Mouse (Mus musculus): ENCODE data around the gene Agap3. TPM values are rescaled to one million over a fixed set of nuclear protein-coding genes. Genes with fewer than 3 reads are reported as not detected.

The Agap3 gene
- polyA plus RNA-seq, 1 experiment from 2014 or later: 46.5 TPM

DNA sequence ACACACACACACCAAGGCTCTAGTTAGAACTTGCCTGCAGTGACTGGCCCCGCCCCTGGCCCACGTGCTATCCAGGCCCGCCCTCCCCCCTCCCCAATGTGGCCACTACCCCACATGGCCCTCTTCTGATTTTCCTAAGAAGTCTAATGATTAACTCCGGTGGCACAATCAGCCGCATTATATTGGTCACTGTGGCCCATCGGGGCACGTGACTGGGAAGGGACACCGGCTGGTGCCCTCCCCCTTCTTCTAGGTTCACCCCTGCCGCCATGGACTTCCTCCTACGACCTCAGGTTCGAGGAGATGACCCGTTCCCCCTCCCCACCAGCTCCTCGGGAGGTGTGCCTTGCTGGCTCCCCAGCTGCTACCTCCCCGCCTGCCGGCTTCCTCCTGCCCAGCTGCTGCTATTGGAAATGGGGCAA lies 24.0 kb upstream of the Agap3 start:
- H3K4me3 ChIP-seq (ENCODE audit: low read depth, low read length): peak overlapping the region; percentile 20
- H3K4me2 ChIP-seq: peak overlapping the region; percentile 84
- WGBS: 14% methylated on average over 15 of the region's 15 CpGs
- ATAC-seq (ENCODE audit: insufficient read depth): no peak
- H3K27ac ChIP-seq (ENCODE audit: low read depth): peak overlapping the region; percentile 67
- no peaks in the 10 kb centered on the region for H3K9me3 ChIP-seq (ENCODE audit: low read depth, low read length)
- peaks cover 38% of the 10 kb centered on the region for H3K36me3 ChIP-seq (ENCODE audit: insufficient read depth)
- H3K27me3 ChIP-seq (ENCODE audit: insufficient read depth, low read length): no peaks in the 10 kb centered on the region
- H3K9ac ChIP-seq: no peak overlapping the region
- no peak for TF ChIP-seq CTCF (IDR thresholded peaks at IDR 0.05; ENCODE audit: low read depth)
- peak; percentile 66 for DNase-seq
- peaks cover 22% of the 10 kb centered on the region for H3K4me1 ChIP-seq (ENCODE audit: insufficient read depth)

DNA sequence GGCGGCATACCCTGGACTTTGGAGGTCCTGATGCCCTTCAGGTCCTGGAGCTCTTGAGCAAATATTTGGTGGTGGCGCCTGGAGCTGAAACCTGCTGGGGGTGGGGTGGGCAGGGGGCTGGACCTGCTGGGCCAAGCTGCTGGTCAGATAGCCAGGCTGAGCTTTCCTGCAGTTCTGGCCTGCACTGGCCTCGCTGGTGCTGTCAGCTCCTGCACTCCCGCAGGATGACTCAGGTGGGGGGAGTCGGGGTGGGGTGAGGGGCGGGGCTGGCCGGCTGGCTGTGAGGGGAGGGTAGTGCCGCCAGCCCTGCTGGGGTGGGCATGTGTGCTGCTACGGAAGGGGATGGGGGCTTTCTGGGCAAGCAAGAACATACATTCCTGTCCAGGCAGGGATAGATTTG lies 23.4 kb upstream of the Agap3 start:
- Histone ChIP-seq H3K27me3 (ENCODE audit: insufficient read depth, low read length) (no peaks in the 10 kb centered on the region), H3K36me3 (ENCODE audit: insufficient read depth) (peaks cover 43% of the 10 kb centered on the region), H3K4me2 (peak overlapping the region; percentile 84), H3K9me3 (ENCODE audit: low read depth, low read length) (no peaks in the 10 kb centered on the region), H3K27ac (ENCODE audit: low read depth) (peak overlapping the region; percentile 67; the same call in 1 of the 2 replicates), H3K4me1 (ENCODE audit: insufficient read depth) (peaks cover 22% of the 10 kb centered on the region), H3K4me3 (ENCODE audit: low read depth, low read length) (peak overlapping the region; percentile 20), H3K9ac (no peak overlapping the region)
- ATAC-seq (ENCODE audit: insufficient read depth) (no peak), DNase-seq (no peak)
- peak; percentile 19; the same call in 1 of the 2 replicates for TF ChIP-seq CTCF (IDR thresholded peaks at IDR 0.05; ENCODE audit: low read depth)
- WGBS: 20% methylated on average over 9 of the region's 9 CpGs

- Histone ChIP-seq H3K9ac (no peak overlapping the region), H3K27ac (ENCODE audit: low read depth) (no peak overlapping the region)
These were observed 18.0 kb upstream of the Agap3 start for GRCm38 (mm10) chr5:24433993-24434392.

DNA sequence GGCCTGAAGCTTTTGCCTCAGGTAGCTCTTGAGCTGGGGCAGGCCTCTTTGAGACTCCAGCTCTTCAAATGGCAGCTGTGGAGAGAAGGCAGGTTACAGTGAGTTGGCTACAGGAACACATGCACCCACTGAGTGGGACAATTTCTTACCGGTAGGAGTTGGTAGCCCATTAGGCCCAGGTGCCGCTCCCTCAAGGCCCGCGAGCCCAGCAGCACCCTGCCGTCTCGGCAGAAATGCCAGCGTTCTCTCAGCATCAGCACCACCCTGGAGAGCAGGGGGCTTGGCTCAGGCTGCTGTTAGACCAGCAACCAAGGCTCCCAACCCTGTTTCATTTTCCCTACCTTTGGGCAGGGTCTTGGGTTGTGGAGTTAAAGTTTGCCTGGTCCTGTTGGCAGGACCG lies 10.8 kb upstream of the Agap3 start:
- Histone ChIP-seq H3K27ac (ENCODE audit: low read depth) (no peak overlapping the region), H3K9me3 (ENCODE audit: low read depth, low read length) (no peaks in the 10 kb centered on the region), H3K36me3 (ENCODE audit: insufficient read depth) (peaks cover 65% of the 10 kb centered on the region), H3K4me2 (no peak overlapping the region), H3K9ac (no peak overlapping the region), H3K4me1 (ENCODE audit: insufficient read depth) (peaks cover 14% of the 10 kb centered on the region; the same call in 1 of the 2 replicates), H3K27me3 (ENCODE audit: insufficient read depth, low read length) (no peaks in the 10 kb centered on the region), H3K4me3 (ENCODE audit: low read depth, low read length) (no peak overlapping the region)
- no peak for ATAC-seq (ENCODE audit: insufficient read depth)
- 90% methylated on average over 8 of the region's 8 CpGs for WGBS
- no peak for DNase-seq
- TF ChIP-seq CTCF (IDR thresholded peaks at IDR 0.05; ENCODE audit: low read depth): no peak

More at GRCm38 (mm10) chr5:24433993-24434392, 18.0 kb upstream of the Agap3 start:
- 86% methylated on average over 8 of the region's 8 CpGs for WGBS
- TF ChIP-seq CTCF (IDR thresholded peaks at IDR 0.05; ENCODE audit: low read depth): no peak
- Histone ChIP-seq H3K4me1 (ENCODE audit: insufficient read depth) (no peaks in the 10 kb centered on the region), H3K27me3 (ENCODE audit: insufficient read depth, low read length) (no peaks in the 10 kb centered on the region), H3K9me3 (ENCODE audit: low read depth, low read length) (no peaks in the 10 kb centered on the region), H3K4me3 (ENCODE audit: low read depth, low read length) (no peak overlapping the region), H3K4me2 (no peak overlapping the region), H3K36me3 (ENCODE audit: insufficient read depth) (peaks cover 90% of the 10 kb centered on the region)
- ATAC-seq (ENCODE audit: insufficient read depth) (no peak), DNase-seq (no peak)

DNA sequence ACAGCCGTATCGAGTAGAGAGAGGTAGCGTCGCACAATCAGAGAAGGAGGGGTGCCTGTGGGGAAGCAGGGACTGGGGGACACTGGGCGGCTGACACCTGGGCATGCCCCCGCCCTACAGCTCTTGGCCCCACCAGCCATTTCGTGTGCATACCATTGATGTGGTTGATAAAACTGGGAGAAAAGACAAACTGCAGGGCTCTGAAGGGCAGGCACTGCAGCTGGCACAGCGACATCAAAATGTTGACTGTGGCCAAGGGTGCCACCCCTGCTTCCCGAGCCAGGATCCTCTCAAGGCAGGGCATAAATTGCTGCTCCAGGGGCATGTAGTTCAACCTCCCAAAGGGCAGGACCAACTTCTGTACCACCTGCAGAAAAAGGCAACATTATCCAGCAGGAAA lies 9.9 kb upstream of the Agap3 start:
- DNase-seq (no peak), ATAC-seq (ENCODE audit: insufficient read depth) (no peak)
- H3K4me3 ChIP-seq (ENCODE audit: low read depth, low read length): no peak overlapping the region
- WGBS: 83% methylated on average over 9 of the region's 9 CpGs
- H3K9me3 ChIP-seq (ENCODE audit: low read depth, low read length): no peaks in the 10 kb centered on the region
- peaks cover 57% of the 10 kb centered on the region for H3K36me3 ChIP-seq (ENCODE audit: insufficient read depth)
- no peak for TF ChIP-seq CTCF (IDR thresholded peaks at IDR 0.05; ENCODE audit: low read depth)
- no peaks in the 10 kb centered on the region for H3K27me3 ChIP-seq (ENCODE audit: insufficient read depth, low read length)
- H3K9ac ChIP-seq: no peak overlapping the region
- H3K4me1 ChIP-seq (ENCODE audit: insufficient read depth): peaks cover 14% of the 10 kb centered on the region; the same call in 1 of the 2 replicates
- H3K4me2 ChIP-seq: no peak overlapping the region
- no peak overlapping the region for H3K27ac ChIP-seq (ENCODE audit: low read depth)

DNA sequence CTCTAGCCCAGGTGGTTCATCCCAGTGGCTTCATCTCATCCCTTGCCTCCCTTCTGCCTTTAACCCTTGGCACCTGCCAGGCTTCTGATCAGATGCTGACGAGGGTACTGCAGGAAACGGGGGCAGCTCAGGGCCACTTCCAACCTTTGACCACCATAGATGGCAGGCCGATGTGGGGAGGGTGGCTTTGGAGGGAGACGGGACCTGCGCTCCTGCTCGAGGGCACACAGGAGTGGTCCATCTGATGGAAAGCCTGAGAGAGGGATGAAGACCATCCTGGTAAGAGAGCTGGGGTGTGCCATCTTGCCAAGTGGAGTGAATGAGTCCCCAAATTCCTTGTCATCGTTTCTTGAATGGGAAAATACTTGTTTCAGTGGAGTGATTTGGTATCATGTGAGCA lies 8.8 kb upstream of the Agap3 start:
- Histone ChIP-seq H3K27me3 (ENCODE audit: insufficient read depth, low read length) (no peaks in the 10 kb centered on the region), H3K4me3 (ENCODE audit: low read depth, low read length) (no peak overlapping the region; the same call in 1 of the 2 replicates), H3K4me2 (no peak overlapping the region; the same call in 1 of the 2 replicates), H3K36me3 (ENCODE audit: insufficient read depth) (peaks cover 51% of the 10 kb centered on the region), H3K9ac (no peak overlapping the region), H3K27ac (ENCODE audit: low read depth) (no peak overlapping the region), H3K9me3 (ENCODE audit: low read depth, low read length) (no peaks in the 10 kb centered on the region), H3K4me1 (ENCODE audit: insufficient read depth) (peaks cover 14% of the 10 kb centered on the region; the same call in 1 of the 2 replicates)
- no peak for ATAC-seq (ENCODE audit: insufficient read depth)
- WGBS: 90% methylated on average over 7 of the region's 7 CpGs
- DNase-seq: no peak
- no peak for TF ChIP-seq CTCF (IDR thresholded peaks at IDR 0.05; ENCODE audit: low read depth)

DNA sequence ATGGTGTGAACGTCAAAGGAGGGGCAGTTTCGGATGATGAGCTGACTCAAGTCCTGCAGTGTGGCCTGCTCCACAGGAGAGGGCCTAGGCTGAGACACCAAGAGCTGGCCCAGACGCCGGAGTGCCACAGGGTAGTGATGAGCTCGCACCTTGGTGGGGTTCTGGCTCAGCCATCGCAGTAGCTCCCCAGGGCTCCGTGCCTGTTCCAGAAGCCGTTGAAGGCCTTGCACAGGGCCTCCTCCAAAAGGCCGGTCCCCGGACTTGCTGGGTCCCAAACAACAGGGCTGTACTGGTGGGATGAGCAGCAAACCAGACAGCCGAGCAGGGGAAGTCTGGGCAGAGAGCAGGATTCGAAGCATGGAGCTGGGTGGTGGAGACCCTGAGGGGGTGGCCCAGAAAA lies 8.1 kb upstream of the Agap3 start:
- TF ChIP-seq CTCF (IDR thresholded peaks at IDR 0.05; ENCODE audit: low read depth): no peak
- Histone ChIP-seq H3K27me3 (ENCODE audit: insufficient read depth, low read length) (no peaks in the 10 kb centered on the region), H3K4me2 (peak overlapping the region; percentile 98), H3K4me3 (ENCODE audit: low read depth, low read length) (peak overlapping the region; percentile 86), H3K27ac (ENCODE audit: low read depth) (no peak overlapping the region), H3K4me1 (ENCODE audit: insufficient read depth) (peaks cover 14% of the 10 kb centered on the region; the same call in 1 of the 2 replicates), H3K36me3 (ENCODE audit: insufficient read depth) (peaks cover 45% of the 10 kb centered on the region), H3K9ac (peak overlapping the region; percentile 89), H3K9me3 (ENCODE audit: low read depth, low read length) (no peaks in the 10 kb centered on the region)
- DNase-seq (no peak), ATAC-seq (ENCODE audit: insufficient read depth) (no peak)
- 76% methylated on average over 12 of the region's 12 CpGs for WGBS

Measured in lung, embryonic 14.5 days (tissue).